Mouse (Mus musculus) myocyte (in vitro differentiated cells): Measurements from ENCODE around the gene Fam178b.

ENCODE experiments used
- CEBPB ChIP-seq: IDR thresholded peaks from 2 replicates; pipeline ENCODE4 v1.6.1; 2011; ENCODE audit warnings: mild to moderate bottlenecking, moderate library complexity; ENCODE audit not compliant: poor library complexity, insufficient read depth, severe bottlenecking
- POLR2A ChIP-seq: IDR thresholded peaks from one replicate; pipeline ENCODE4 v1.6.1; 2011; ENCODE audit warnings: low read depth, mild to moderate bottlenecking, control low read depth, moderate library complexity; ENCODE audit not compliant: insufficient read length
- REST ChIP-seq: IDR thresholded peaks from one replicate; pipeline ENCODE4 v1.6.1; 2011; ENCODE audit warnings: mild to moderate bottlenecking, control low read depth, moderate library complexity; ENCODE audit not compliant: insufficient read depth, insufficient read length

- TF ChIP-seq CEBPB, result no peak
- TF ChIP-seq POLR2A, result no peak
- no peak for TF ChIP-seq REST
Observed at GRCm38 (mm10) chr1:36608211-36608610, 74.8 kb downstream of the Fam178b start.
